Mouse (Mus musculus) erythroid progenitor cell, adult 5-6 weeks (primary cell): ENCODE data around the gene Nup35. TPM values are rescaled to one million over a fixed set of nuclear protein-coding genes. Genes with fewer than 3 reads are reported as not detected.

Source experiments
- ATAC-seq: replicated peaks from 2 replicates; pipeline ENCODE4 v1.8.0; 2016; ENCODE audit warnings: moderate number of reproducible peaks, mild to moderate bottlenecking, moderate TSS enrichment, inconsistent platforms; ENCODE audit not compliant: poor library complexity, low FRiP score, severe bottlenecking
- total RNA-seq, 2 experiments: library from RNA; stranded (forward) in 1 of 2; stranded (reverse) in 1 of 2; fragments of 150-400 nt in 1 of 2; fragments of 186-747, 209-891 nt in 1 of 2; gene quantifications; 2 replicates each; pipeline versions ENCODE4 v1.2.3 to v1.2.4; 2015 to 2017; ENCODE audit warnings: low replicate concordance in 2 of 2

Gene Nup35
- total RNA-seq (2015; ENCODE audit: low replicate concordance) (34.0 and 64.2 TPM in 2 replicates), total RNA-seq (2017; ENCODE audit: low replicate concordance) (43.5 and 56.1 TPM in 2 replicates)

- ATAC-seq, result peak; percentile 97
These were observed at the start of gene Nup35, which contains the start of gene Dusp19 for GRCm38 (mm10) chr2:80616854-80617737. Nup35 (plus strand) TSS chr2:80617236. Dusp19 (plus strand) TSS chr2:80617045.

GRCm38 (mm10) chr2:80567411-80567810, 49.6 kb upstream of the Nup35 start:
- no peak for ATAC-seq

DNA sequence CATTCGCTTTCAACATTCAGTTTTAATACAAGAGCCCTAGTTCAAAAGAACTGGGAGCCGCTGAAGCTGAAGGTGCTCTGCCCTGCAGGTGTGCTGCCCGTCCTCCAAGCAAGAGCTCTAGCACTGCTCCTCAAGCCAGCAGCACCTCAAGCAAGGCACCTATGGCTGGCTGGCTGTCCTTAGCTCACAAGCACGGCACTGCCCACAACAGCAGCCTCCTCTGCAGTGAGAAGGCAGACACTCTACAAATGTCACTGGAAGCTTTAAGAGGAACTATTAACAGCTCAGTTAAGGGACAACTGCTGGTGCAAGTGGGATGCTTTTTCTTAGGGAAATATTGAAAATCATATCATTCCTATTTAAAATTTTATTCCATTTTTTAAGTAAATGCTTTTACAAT, 46.4 kb upstream of the Nup35 start:
- ATAC-seq, result no peak

DNA sequence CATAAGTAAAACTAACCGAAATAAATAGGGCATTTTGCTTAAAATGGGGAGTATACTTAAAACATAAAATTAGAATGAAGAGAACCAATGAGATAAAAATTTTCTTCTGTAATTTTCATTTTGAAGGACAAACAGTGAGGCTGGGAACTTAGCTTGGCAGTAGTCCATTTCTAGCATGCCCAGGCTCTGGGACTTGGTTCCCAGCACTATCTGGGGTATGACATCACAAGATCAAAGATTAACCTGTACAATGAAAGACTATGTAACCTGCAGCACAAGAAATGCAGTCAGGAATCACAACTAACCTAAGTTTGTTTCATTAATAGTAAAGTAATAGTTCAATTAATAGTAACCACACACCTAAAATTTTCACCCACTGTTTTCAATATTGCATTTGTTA, 39.8 kb upstream of the Nup35 start:
- no peak for ATAC-seq

GRCm38 (mm10) chr2:80579253-80579891, 37.7 kb upstream of the Nup35 start:
- ATAC-seq, result no peak

DNA sequence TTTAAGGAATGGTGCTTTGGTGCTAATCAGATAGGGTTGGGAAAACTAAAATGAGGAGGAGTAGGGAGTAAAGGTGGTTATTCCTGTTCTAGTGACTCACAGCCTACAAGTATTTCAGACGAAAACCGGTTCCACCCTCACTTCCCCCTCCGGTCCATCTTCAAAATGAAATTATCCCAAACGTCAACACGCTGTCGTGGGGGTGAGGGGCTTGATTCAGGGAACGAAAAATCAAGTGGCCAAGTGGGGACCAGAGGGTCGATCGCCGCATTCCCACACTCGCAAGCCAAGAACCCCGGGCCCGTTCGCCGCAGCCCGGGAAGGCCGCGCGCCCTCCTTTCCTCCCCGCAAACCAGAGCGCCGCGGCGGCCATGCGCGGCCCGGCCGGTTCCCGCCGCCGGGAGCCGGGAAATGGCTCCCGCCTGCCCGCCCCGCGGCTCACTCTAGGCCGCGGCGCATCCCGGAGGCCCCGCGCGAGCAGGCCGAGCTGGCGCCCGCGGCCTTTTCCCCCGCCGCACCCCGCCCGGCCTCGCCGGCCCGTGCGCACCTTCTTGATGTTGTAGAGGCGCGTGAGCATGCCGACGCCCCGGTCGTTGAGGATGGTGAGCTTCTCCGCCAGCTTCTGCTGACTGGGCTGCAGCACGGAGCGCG, 36.6 kb upstream of the Nup35 start:
- ATAC-seq, result peak; percentile 62

DNA sequence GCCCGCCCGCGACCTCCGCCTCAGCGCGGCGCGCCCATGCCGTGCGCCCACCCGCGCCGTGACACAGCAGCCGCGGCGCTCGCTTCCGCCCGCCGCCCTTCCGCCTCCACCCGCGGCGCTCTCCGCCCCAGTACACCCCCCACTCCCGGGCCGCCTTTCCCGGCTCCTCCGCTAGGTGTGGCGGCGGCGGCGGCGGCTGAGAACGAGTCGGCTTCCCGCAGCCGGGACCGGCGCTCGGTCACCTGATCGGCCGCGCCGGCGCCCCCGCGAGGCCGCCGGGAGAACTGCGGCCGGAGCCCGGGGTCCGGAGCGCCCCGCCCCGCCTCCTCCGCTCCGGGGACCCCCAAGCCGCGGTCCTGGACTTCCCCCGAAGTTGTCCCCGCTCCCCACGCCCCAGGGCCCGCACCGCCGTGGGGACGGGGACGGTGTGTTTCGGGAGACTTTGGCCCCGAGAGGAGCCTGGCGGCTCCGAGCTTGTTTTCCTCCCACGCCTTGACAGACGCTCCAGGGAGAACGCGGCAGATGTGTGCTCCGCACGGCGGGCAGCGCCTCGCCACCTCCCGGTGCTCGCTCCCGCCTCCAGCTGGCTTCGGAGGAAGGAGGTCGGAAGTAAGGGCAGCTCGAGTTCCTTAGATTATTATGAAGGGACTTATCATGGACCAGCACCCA, 35.9 kb upstream of the Nup35 start, which contains the start of gene Nckap1:
Nckap1 (minus strand) TSS at position 338 of the 669 bp plus-strand sequence.
- ATAC-seq, result peak; percentile 96

GRCm38 (mm10) chr2:80582356-80582755, 34.7 kb upstream of the Nup35 start:
- ATAC-seq, result no peak

- no peak for ATAC-seq
These were observed 22.7 kb upstream of the Nup35 start for GRCm38 (mm10) chr2:80594215-80594918.

- ATAC-seq, result no peak
These were observed 20.1 kb upstream of the Nup35 start for GRCm38 (mm10) chr2:80596960-80597359.

DNA sequence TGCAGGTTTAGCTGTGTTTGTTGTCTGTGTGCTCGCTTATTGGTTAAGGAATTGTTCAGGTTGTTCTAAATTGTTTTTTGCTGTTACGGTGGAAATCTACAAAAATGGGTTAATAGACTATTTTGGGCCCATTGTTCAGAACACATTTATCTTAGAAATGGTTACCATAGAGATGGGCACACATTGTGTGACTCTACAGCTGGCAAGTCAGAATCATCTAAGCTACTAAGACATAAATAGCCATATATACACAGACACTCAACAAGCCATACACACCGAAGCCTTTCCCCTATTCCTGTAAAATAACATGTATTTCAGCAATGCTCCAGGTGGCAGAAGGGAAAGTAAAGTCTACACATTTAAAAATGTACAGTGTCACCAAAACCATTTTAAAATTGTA, 17.2 kb upstream of the Nup35 start:
- ATAC-seq, result no peak

- no peak for ATAC-seq
These were observed 16.4 kb upstream of the Nup35 start for GRCm38 (mm10) chr2:80600611-80601010.

DNA sequence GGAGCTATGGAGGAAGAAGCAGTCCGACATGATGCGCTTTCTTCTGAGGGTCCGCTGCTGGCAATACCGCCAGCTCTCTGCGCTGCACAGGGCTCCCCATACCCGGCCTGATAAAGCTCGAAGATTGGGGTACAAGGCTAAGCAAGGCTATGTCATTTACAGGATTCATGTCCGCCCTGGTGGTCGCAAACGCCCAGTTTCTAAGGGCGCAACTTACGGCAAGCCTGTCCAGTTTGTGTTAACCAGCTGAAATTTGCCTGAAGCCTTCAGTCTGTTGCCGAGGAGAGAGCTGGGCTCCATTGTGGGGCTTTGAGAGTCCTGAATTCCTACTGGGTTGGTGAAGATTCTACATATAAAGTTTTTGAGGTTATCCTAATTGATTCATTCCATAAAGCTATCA, 14.3 kb upstream of the Nup35 start:
- no peak for ATAC-seq

- no peak for ATAC-seq
These were observed 13.1 kb upstream of the Nup35 start for GRCm38 (mm10) chr2:80603771-80604426.

DNA sequence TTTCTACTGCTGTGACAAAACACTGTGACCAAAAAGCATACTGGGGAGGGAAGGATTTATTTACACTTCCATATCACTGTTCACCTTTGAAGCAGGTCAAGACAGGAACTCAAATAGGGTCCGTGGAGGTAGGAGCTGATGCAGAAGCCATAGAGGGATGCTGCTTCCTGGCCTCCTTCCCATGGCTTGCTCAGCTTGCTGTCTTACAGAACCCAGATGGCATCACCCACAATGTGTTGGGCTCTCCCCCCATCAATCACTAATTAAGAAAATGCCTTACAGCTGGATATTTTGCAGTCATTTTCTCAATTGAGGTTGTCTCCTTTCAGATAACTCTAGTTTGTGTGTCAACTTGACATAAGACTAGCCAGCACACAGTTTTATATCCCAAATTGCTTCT, 4.8 kb upstream of the Nup35 start:
- no peak for ATAC-seq

DNA sequence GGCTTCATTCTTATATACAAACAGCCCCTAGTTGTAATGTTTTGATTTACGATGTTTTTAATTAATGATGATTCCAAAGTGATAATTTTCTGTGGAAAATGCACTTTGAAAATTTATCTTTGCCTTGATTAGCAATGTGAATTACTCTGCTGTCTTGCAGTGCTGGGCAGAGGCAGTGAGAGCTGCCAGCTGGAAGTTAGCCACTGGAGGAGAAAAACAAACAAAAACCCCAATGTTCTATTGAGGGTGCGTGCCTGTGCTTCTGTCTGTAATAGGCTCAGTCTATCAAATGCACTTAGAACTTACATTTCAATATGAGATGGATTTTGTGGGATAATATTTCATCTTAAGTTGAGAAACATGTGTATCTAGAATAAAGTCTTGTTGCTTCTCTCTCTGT, 4.2 kb upstream of the Nup35 start:
- no peak for ATAC-seq

GRCm38 (mm10) chr2:80618991-80619390, 2.0 kb downstream of the Nup35 start:
- ATAC-seq, result no peak

GRCm38 (mm10) chr2:80621921-80622320, 4.9 kb downstream of the Nup35 start:
- no peak for ATAC-seq

- no peak for ATAC-seq
These were observed 7.5 kb downstream of the Nup35 start for GRCm38 (mm10) chr2:80624523-80624922.
